Mouse (Mus musculus): ENCODE results near the gene Casq2.

Casq2 gene

GRCm38 (mm10) chr3:102193488-102194290 is 107.5 kb downstream of the Casq2 start:
- DNase-seq (ENCODE audit: low spot score in 2 of 2), result no peak

DNA sequence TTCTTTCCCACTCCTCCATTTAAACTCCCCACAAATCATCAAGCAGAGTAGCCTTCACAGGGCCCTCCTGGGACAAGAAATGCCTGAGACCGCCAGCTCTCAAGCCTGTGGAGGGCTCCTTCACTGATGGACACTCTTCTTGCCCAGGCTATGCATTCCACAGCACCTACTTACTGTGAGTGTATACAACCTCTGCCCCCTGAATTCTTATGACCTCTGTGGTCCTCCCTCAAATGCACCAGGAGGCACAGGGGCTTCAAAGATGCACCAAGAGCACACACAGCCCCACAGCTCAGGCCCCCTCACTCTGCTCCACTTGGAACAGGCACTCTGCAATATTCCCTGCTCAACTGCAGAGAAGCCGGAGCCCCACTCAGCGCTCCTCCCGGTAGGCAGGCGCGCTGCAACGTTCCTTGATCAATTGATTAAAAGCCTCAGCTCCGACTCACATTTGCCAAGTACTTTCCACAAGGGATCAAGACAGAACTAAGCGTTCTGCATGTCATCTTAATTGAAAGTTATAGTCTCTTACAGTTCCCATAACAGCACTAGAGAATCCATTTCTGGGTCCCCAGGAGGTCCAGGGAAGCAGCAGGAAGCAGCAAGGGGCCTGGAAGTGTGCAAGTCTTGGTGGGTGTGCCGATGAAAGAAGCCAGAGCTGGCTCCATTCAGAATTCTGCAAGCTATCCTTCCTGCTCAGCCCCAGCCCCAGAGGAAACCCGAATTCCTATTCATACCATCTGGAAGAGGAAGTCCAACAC is 108.3 kb downstream of the Casq2 start:
- DNase-seq (ENCODE audit: low spot score in 2 of 2), result no peak

- no peak for DNase-seq (ENCODE audit: low spot score in 2 of 2)
Measured at GRCm38 (mm10) chr3:102195762-102196161, 109.5 kb downstream of the Casq2 start.
